Mouse (Mus musculus): ENCODE data around the gene Tuba1b.

The Tuba1b gene

GRCm38 (mm10) chr15:98886667-98887387 lies 47.5 kb downstream of the Tuba1b start:
- DNase-seq (ENCODE audit: low spot score): no peak

DNA sequence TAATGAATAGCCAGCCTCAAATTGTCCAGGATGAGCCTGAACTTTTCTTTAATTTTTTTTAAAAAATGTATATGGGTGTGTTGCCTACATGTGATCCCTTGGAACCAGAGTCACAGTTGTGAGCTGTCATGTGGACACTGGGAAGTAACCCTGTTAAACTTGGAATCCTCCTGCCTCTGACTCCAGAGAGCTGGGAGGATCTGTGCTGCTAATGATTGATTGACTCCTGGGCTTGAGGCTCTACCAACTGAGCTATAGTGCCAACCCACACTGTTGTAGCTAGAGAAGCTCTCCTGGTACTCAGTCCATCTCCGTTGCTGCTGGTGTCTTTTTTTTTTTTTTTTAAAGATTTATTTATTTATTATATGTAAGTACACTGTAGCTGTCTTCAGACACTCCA lies 50.3 kb downstream of the Tuba1b start:
- no peak for DNase-seq (ENCODE audit: low spot score)

- DNase-seq (ENCODE audit: low spot score): no peak
Measured at GRCm38 (mm10) chr15:98883661-98884060, 50.7 kb downstream of the Tuba1b start.

- no peak for DNase-seq (ENCODE audit: low spot score)
Measured at GRCm38 (mm10) chr15:98881656-98882008, 52.7 kb downstream of the Tuba1b start.
